Mouse (Mus musculus): ENCODE measurements at regions not wholly inside any gene's neighbourhood (a gene's known extent, or its start where the extent isn't known, plus 50 kb on each side); places are given as distances from the start of the nearest gene placed in this dataset.

DNA sequence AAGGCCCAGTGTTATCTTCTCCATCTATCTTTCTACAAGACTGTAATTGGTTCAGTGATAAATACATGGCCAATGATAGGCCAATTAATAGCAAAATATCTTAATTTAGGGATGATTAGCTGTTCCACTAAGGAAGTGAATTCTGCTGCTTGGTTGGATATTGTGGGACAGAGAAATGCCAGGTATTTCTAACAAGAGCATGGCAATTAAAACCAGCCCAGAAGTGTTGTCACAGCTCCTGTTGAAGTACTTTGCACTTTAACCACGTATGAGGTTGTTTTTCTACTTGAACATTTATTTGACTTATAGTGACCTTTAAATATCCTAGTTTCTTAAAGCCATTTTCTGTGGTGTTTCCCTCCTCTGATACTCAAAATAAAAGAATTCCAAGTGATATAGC is 65.7 kb upstream of the Acsl4 start:
- DNase-seq (ENCODE audit: low read depth, low spot score) = no peak

GRCm38 (mm10) chrX:142464174-142464573 is 73.8 kb upstream of the Acsl4 start:
- DNase-seq (ENCODE audit: low read depth, low spot score) = no peak

- no peak for DNase-seq (ENCODE audit: low read depth, low spot score)
Measured at GRCm38 (mm10) chrX:142464756-142465155, 74.4 kb upstream of the Acsl4 start.

- no peak for DNase-seq (ENCODE audit: low read depth, low spot score)
Measured at GRCm38 (mm10) chrX:142467850-142468256, 77.5 kb upstream of the Acsl4 start.

DNA sequence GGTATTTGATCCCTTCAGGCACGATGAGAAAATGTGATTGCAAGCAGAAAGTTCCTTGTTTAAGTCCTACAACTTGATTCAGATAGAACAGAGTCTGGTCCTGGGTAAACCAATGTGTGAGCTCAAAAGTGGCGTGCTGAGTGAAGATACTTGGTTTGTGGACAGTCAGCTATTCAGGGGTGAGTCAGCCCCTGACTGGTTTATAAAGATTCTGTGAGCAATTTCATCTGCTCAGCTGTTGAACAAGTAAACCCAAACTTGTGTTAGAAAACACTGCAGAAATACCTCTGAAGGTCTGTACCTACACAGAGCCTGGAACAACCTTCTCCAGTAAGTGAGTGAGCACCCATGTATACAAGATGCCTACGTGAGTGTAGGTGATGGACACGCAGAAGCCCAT is 78.1 kb upstream of the Acsl4 start:
- no peak for DNase-seq (ENCODE audit: low read depth, low spot score)

GRCm38 (mm10) chrX:142469048-142469634 is 78.8 kb upstream of the Acsl4 start:
- no peak for DNase-seq (ENCODE audit: low read depth, low spot score)

- no peak for DNase-seq (ENCODE audit: low read depth, low spot score)
Measured at GRCm38 (mm10) chrX:142470083-142470482, 79.7 kb upstream of the Acsl4 start.

DNA sequence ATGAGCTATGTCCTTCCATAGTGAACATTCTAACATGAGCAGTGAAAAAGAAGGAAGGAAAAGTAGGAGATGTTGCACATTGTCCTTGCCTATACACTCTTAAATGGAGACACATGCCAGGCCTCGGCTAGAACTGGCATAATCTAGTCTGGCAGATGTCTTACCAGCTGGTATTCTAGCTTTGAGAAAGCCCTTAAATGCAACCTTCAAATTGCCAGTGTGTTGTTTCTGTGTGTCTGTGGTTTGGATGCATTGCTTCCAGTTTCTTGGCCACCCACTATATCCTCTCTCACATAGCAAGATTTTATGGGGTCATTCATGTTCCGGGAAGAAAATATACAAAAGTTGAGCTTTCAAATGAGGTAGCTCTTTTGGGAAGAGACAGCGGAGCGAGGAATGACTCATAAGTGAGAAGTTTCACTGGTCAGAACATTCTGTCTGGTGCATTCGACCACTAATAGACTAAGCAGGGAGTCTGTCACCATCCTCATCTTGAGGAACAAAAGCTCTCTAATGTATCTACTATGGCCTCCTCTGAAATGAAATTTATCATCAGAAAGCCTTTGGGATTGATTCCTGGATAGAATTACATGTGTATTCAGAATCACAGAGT is 91.0 kb upstream of the Acsl4 start:
- no peak for DNase-seq (ENCODE audit: low read depth, low spot score)

- DNase-seq (ENCODE audit: low read depth, low spot score) = no peak
Measured at GRCm38 (mm10) chrX:142488078-142488477, 97.7 kb upstream of the Acsl4 start.

DNA sequence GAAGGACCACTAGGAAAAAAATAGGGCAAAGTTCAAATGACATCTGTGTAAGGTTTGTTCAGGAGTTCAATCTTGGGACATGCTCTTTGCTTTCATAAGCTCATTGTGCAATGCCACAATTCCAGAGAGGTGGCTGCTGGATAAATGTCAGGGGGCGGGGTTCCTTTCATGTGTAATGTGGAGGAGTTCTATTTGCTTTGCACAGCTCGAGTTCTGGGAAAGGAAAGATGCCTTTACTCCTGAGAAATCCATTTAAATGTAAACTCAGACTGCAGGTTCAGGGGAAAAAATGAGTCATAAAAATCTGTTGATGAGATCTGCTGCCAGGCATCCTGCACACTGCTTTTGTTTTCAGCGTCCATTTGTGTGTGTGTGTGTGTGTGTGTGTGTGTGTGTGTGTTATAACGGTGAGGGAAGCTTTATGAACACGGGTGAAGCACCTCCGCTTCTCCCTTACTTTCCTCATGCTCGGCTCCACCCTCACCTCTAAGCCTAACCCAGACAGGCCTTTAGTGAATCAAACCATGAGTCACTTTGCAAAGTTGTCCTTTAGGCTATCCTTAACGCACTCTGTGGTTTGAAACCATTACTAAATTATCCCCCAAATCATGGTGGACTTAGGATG is 99.9 kb upstream of the Acsl4 start:
- DNase-seq (ENCODE audit: low read depth, low spot score) = peak; percentile 2

DNA sequence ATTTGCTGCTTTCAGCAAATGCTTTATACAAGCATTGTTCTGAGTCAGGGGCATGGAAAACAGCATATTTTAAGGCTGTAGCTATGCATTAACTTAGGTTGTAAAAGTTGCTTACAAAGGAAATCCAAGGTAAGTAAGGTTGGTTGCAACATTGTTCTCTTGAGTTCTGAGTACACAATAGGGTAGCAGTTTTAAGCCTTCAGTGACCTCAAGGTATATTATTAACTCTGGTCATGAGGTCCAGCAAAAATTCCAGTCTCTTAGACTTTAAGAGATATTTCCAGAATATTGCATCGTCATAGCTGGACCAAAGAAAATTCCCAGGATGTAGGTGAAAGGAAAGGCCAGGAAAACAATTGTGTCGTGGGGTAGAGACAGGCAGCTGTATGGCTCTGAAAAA is 110.8 kb upstream of the Acsl4 start:
- DNase-seq (ENCODE audit: low read depth, low spot score) = no peak

GRCm38 (mm10) chrX:142504962-142505361 is 114.6 kb upstream of the Acsl4 start:
- DNase-seq (ENCODE audit: low read depth, low spot score) = no peak

- no peak for DNase-seq (ENCODE audit: low read depth, low spot score)
Measured at GRCm38 (mm10) chrX:142507475-142507874, 117.1 kb upstream of the Acsl4 start.

- DNase-seq (ENCODE audit: low read depth, low spot score) = no peak
Measured at GRCm38 (mm10) chrX:142516406-142517131, 126.2 kb upstream of the Acsl4 start.

DNA sequence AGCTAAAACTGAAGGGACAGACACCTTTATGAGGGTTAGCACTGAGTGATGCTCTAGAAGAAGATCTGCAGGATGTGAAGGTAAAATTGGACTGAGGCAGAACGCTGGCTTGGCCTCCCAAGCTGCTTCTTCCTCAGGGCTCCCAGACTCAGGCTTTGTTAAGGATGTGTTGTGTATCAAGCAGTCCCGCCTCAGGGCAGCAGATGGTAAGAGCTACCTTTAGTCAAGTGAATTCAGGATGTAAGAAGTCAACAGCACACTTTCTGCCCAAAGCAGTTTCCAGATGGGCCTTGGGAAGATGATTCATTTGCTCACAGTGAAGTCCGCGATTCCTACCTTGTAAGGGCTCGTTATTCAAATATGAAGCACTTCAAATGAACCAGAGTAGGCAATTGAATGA is 126.9 kb upstream of the Acsl4 start:
- DNase-seq (ENCODE audit: low read depth, low spot score) = no peak

DNA sequence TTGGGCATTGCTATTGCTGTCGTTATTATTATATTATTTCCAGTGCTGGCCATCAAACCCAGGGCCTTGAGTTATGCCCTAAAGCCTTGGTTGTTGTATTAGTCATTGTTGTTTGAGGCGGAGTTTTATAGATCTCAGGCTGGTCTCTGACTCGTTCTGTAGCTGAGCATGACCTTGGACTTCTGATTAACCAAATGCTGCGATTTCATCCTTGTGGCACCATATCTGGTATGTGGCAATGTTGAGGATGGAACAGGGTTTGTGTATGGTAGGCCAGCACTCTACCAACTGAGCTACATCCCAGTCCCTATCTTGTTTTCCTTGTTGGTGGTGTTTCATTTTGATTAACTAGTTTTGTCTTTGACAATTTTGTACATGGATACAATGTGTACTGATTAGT is 130.7 kb upstream of the Acsl4 start:
- no peak for DNase-seq (ENCODE audit: low read depth, low spot score)

DNA sequence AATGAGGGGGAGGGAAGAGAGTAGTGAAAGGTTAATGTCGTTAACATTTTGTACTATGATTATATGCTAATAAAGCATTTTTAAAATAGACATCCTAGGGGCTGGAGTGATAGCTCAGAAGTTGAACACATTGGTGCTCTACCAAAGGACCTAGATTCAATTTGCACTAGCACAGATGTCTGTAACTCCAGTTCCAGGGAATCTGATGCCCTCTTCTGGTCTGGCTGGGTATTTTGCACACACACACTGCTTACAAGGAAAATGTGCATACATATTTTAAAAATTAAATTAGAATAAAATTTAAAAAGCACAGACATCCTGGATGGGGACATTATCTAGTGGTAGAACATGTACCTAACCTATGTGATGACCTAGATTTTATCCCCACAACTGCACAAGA is 136.6 kb upstream of the Acsl4 start:
- no peak for DNase-seq (ENCODE audit: low read depth, low spot score)

- DNase-seq (ENCODE audit: low read depth, low spot score) = no peak
Measured at GRCm38 (mm10) chrX:142529892-142530291, 139.6 kb upstream of the Acsl4 start.

GRCm38 (mm10) chrX:142534780-142535179 is 144.4 kb upstream of the Acsl4 start:
- no peak for DNase-seq (ENCODE audit: low read depth, low spot score)

- no peak for DNase-seq (ENCODE audit: low read depth, low spot score)
Measured at GRCm38 (mm10) chrX:142535540-142535939, 145.2 kb upstream of the Acsl4 start.

GRCm38 (mm10) chrX:142535954-142536353 is 145.3 kb upstream of the Tmem164 start:
- DNase-seq (ENCODE audit: low read depth, low spot score) = no peak

GRCm38 (mm10) chrX:142537259-142537963 is 143.8 kb upstream of the Tmem164 start:
- no peak for DNase-seq (ENCODE audit: low read depth, low spot score)
